ENCODE assay signal across 12 mouse cellular contexts in genomic region chr11:32924932-32925331, GRCm38 (mm10).
DNase-seq lines count a peak whose midpoint lies in the region; ATAC-seq lines count a peak whose summit lies in the region.
"Had no signal": no experiment of that assay in that cellular context is flagged by ENCODE, and none has a peak within 500 bp of the region (broad histone marks: within the 10 kb centered on the region; RNA-seq: fewer than 3 reads in every experiment).

No protein-coding gene starts in this region.

- no peaks in the 10 kb centered on the region for H3K36me3 ChIP-seq in heart, embryonic 10.5 days
- H3K36me3 ChIP-seq in kidney, embryonic 16.5 days (ENCODE audit: insufficient read depth, low read length), result no peaks in the 10 kb centered on the region
- no peaks in the 10 kb centered on the region for H3K36me3 ChIP-seq in embryonic facial prominence, embryonic 10.5 days (replicated peaks)
- no peaks in the 10 kb centered on the region for H3K36me3 ChIP-seq in limb, embryonic 11.5 days (ENCODE audit: control insufficient read depth, insufficient read depth, low read length)
- H3K36me3 ChIP-seq: midbrain, embryonic 13.5 days had no signal

- H3K27ac ChIP-seq in heart, embryonic 10.5 days, result no peak overlapping the region
- no peak overlapping the region for H3K27ac ChIP-seq in kidney, embryonic 16.5 days (ENCODE audit: low read length)
- H3K27ac ChIP-seq in embryonic facial prominence, embryonic 10.5 days (replicated peaks), result 0 out of 2 replicates have a peak overlapping the region, but pooled peaks have one; percentile 73
- H3K27ac ChIP-seq in limb, embryonic 11.5 days (replicated peaks; ENCODE audit: low read depth, low read length), result peak overlapping the region; percentile 80; the same call in 1 of the 2 replicates
- H3K27ac ChIP-seq: midbrain, embryonic 13.5 days had no signal

- H3K9me3 ChIP-seq in heart, embryonic 10.5 days, result no peaks in the 10 kb centered on the region
- no peaks in the 10 kb centered on the region for H3K9me3 ChIP-seq in kidney, embryonic 16.5 days (ENCODE audit: low read length)
- 0 out of 2 replicates have a peak, but pooled peaks cover 4% of the 10 kb centered on the region for H3K9me3 ChIP-seq in embryonic facial prominence, embryonic 10.5 days
- H3K9me3 ChIP-seq in limb, embryonic 11.5 days (ENCODE audit: control insufficient read depth, low read length), result no peaks in the 10 kb centered on the region
- H3K9me3 ChIP-seq: midbrain, embryonic 13.5 days had no signal

- peak overlapping the region; percentile 55 for H3K4me2 ChIP-seq in kidney, embryonic 16.5 days (replicated peaks; ENCODE audit: low read depth, low read length)
- H3K4me2 ChIP-seq in limb, embryonic 11.5 days (ENCODE audit: low read depth, severe bottlenecking), result peak overlapping the region; percentile 49; the same call in 1 of the 2 replicates

- ATAC-seq in kidney, embryonic 16.5 days (ENCODE audit: low FRiP score, low TSS enrichment), result no peak
- no peak for ATAC-seq in limb, embryonic 11.5 days (ENCODE audit: insufficient number of reproducible peaks, low FRiP score, low TSS enrichment, low read depth)

- H3K9ac ChIP-seq in kidney, embryonic 16.5 days (replicated peaks; ENCODE audit: low read length), result no peak overlapping the region
- H3K9ac ChIP-seq in limb, embryonic 11.5 days (ENCODE audit: low read length), result no peak overlapping the region
- H3K9ac ChIP-seq: midbrain, embryonic 13.5 days had no signal

- peak overlapping the region; percentile 47; the same call in 1 of the 2 replicates for H3K4me3 ChIP-seq in heart, embryonic 10.5 days
- no peak overlapping the region for H3K4me3 ChIP-seq in kidney, embryonic 16.5 days (ENCODE audit: low read length)
- H3K4me3 ChIP-seq in embryonic facial prominence, embryonic 10.5 days, result peak overlapping the region; percentile 49
- no peak overlapping the region for H3K4me3 ChIP-seq in limb, embryonic 11.5 days (ENCODE audit: low read depth, low read length)

- 74% methylated on average over 7 of the region's 7 CpGs for WGBS in heart, embryonic 10.5 days
- WGBS in kidney, embryonic 16.5 days, result 67% methylated on average over 7 of the region's 7 CpGs
- 67% methylated on average over 7 of the region's 7 CpGs for whole genome bisulfite sequencing in embryonic facial prominence, embryonic 10.5 days
- WGBS in limb, embryonic 11.5 days, result 75% methylated on average over 7 of the region's 7 CpGs

- no peak for DNase-seq in heart, embryonic 10.5 days (ENCODE audit: low spot score)
- no peak for DNase-seq in heart, adult 9 months (ENCODE audit: low spot score in 2 of 2)
- DNase-seq in kidney, adult 8-10 months, result no peak
- no peak for DNase-seq in embryonic facial prominence, embryonic 10.5 days (ENCODE audit: low spot score)
- no peak for DNase-seq in limb, embryonic 11.5 days (ENCODE audit: low spot score)
- DNase-seq in adrenal gland, adult 2 months, result no peak
- no peak for DNase-seq in thymus, postnatal 25 days
- DNase-seq: B cell, adult 2 months; cerebellum, adult 18-20 months; layer of hippocampus, adult 9-11 months had no signal

- peaks cover 24% of the 10 kb centered on the region; the same call in 1 of the 2 replicates for H3K27me3 ChIP-seq in heart, embryonic 10.5 days (ENCODE audit: insufficient read depth, poor library complexity, severe bottlenecking)
- H3K27me3 ChIP-seq in kidney, embryonic 16.5 days (ENCODE audit: insufficient read depth, low read length), result no peaks in the 10 kb centered on the region
- peaks cover 57% of the 10 kb centered on the region for H3K27me3 ChIP-seq in embryonic facial prominence, embryonic 10.5 days (replicated peaks; ENCODE audit: low read depth, poor library complexity, severe bottlenecking)
- H3K27me3 ChIP-seq in limb, embryonic 11.5 days (ENCODE audit: control insufficient read depth, insufficient read depth, low read length), result no peaks in the 10 kb centered on the region

- peaks cover 14% of the 10 kb centered on the region; the same call in 1 of the 2 replicates for H3K4me1 ChIP-seq in heart, embryonic 10.5 days
- peaks cover 10% of the 10 kb centered on the region for H3K4me1 ChIP-seq in kidney, embryonic 16.5 days (ENCODE audit: insufficient read depth, low read length)
- H3K4me1 ChIP-seq in embryonic facial prominence, embryonic 10.5 days, result peaks cover 22% of the 10 kb centered on the region
- peaks cover 16% of the 10 kb centered on the region for H3K4me1 ChIP-seq in limb, embryonic 11.5 days (ENCODE audit: control insufficient read depth, insufficient read depth, low read length)

Comparison
In these comparisons a context has a peak if more than half of its experiments do, and no peak if none do; other contexts are left out.
1. H3K27ac ChIP-seq: peak in embryonic facial prominence, embryonic 10.5 days (single experiment) and limb, embryonic 11.5 days (single experiment); none in heart, embryonic 10.5 days (single experiment) and kidney, embryonic 16.5 days (single experiment).
2. H3K4me3 ChIP-seq: peak in heart, embryonic 10.5 days (single experiment) and embryonic facial prominence, embryonic 10.5 days (single experiment); none in kidney, embryonic 16.5 days (single experiment) and limb, embryonic 11.5 days (single experiment).